Mouse (Mus musculus) gastrocnemius, adult 8-10 months (tissue): ENCODE measurements around the gene Llph. TPM values are rescaled to one million over a fixed set of nuclear protein-coding genes. Genes with fewer than 3 reads are reported as not detected.

Experiments used
- DNase-seq, 2 experiments: peaks; one replicate each; pipeline ENCODE4 v3.0.0; 2022; ENCODE audit warnings: low spot score in 2 of 2
- total RNA-seq, 4 experiments: library from RNA; stranded (reverse); gene quantifications; 2 replicates each; pipeline ENCODE4 v1.2.4; 2022

Llph gene
- total RNA-seq, 4 experiments from 2014 or later, result 9.5 to 15.0 (median 12.4) TPM

GRCm38 (mm10) chr10:120218996-120219395, 7.9 kb upstream of the Llph start:
- no peak for DNase-seq

- no peak for DNase-seq
Measured at GRCm38 (mm10) chr10:120219578-120220359, 7.1 kb upstream of the Llph start.

- no peak for DNase-seq
Measured at GRCm38 (mm10) chr10:120220776-120221175, 6.1 kb upstream of the Llph start.

- DNase-seq, result peak; percentile 9 to 20
Measured at GRCm38 (mm10) chr10:120231718-120232117, 4.8 kb downstream of the Llph start.

- no peak for DNase-seq
Measured at GRCm38 (mm10) chr10:120233655-120234367, 6.9 kb downstream of the Llph start.

GRCm38 (mm10) chr10:120236855-120237254, 10.0 kb downstream of the Llph start:
- DNase-seq, result no peak

- DNase-seq, result no peak
Measured at GRCm38 (mm10) chr10:120238241-120238640, 11.4 kb downstream of the Llph start.

GRCm38 (mm10) chr10:120239476-120239875, 12.6 kb downstream of the Llph start:
- no peak for DNase-seq

- DNase-seq, result no peak
Measured at GRCm38 (mm10) chr10:120242421-120242820, 15.6 kb downstream of the Llph start.

GRCm38 (mm10) chr10:120245681-120246080, 18.8 kb downstream of the Llph start:
- no peak for DNase-seq

- no peak for DNase-seq
Measured at GRCm38 (mm10) chr10:120246994-120247750, 20.3 kb downstream of the Llph start.

- DNase-seq, result no peak
Measured at GRCm38 (mm10) chr10:120250911-120251683, 24.2 kb downstream of the Llph start.

- no peak for DNase-seq
Measured at GRCm38 (mm10) chr10:120251791-120252190, 24.9 kb downstream of the Llph start.

- DNase-seq, result no peak
Measured at GRCm38 (mm10) chr10:120252800-120253199, 25.9 kb downstream of the Llph start.

- no peak for DNase-seq
Measured at GRCm38 (mm10) chr10:120257231-120257630, 30.4 kb downstream of the Llph start.

- DNase-seq, result no peak
Measured at GRCm38 (mm10) chr10:120267790-120268189, 40.9 kb downstream of the Llph start.

- no peak for DNase-seq
Measured at GRCm38 (mm10) chr10:120269946-120270345, 43.1 kb downstream of the Llph start.

GRCm38 (mm10) chr10:120270777-120271176, 43.9 kb downstream of the Llph start:
- no peak for DNase-seq

GRCm38 (mm10) chr10:120271318-120271717, 44.4 kb downstream of the Llph start:
- no peak for DNase-seq

GRCm38 (mm10) chr10:120271879-120272269, 45.0 kb downstream of the Llph start:
- no peak for DNase-seq

GRCm38 (mm10) chr10:120272270-120272883, 45.5 kb downstream of the Llph start:
- DNase-seq, result no peak
